Mouse (Mus musculus) MEL (cell line): ENCODE data around the gene Btbd11. TPM values are rescaled to one million over a fixed set of nuclear protein-coding genes. Genes with fewer than 3 reads are reported as not detected.

Source experiments
- DNase-seq: peaks from one replicate; pipeline ENCODE4 v3.0.0; 2011; ENCODE audit warnings: low read depth, low spot score
- H3K27ac ChIP-seq: 2 replicates; pipeline ENCODE4 v1.5.1; 2012; ENCODE audit warnings: low read depth, mild to moderate bottlenecking, control low read depth, low read length, moderate library complexity; ENCODE audit not compliant: control insufficient read depth
- H3K27me3 ChIP-seq, 2 experiments: fragments of 150-350 bp in 1 of 2; sonication (generic) in 1 of 2; 2 replicates each; pipeline ENCODE4 v1.6.1; 2012; ENCODE audit warnings: low read length in 2 of 2, mild to moderate bottlenecking in 2 of 2, improper control_type of control experiment in 1 of 2, moderate library complexity in 1 of 2; ENCODE audit not compliant: insufficient read depth in 2 of 2, control insufficient read depth in 1 of 2
- H3K36me3 ChIP-seq, 2 experiments: 2 replicates each; pipeline ENCODE4 v1.6.1; 2012 to 2014; ENCODE audit warnings: low read length in 2 of 2, improper control_type of control experiment in 1 of 2, inconsistent platforms in 1 of 2, mild to moderate bottlenecking in 1 of 2; ENCODE audit not compliant: insufficient read depth in 2 of 2, control insufficient read depth in 1 of 2
- H3K4me1 ChIP-seq, 2 experiments: fragments of 150-350 bp in 1 of 2; sonication (generic) in 1 of 2; 2 replicates each; pipeline ENCODE4 v1.6.1; 2012; ENCODE audit warnings: low read length in 2 of 2, improper control_type of control experiment in 1 of 2, mild to moderate bottlenecking in 1 of 2; ENCODE audit not compliant: insufficient read depth in 2 of 2, control insufficient read depth in 1 of 2
- H3K4me3 ChIP-seq, 2 experiments: fragments of 150-350 bp in 1 of 2; sonication (generic) in 1 of 2; 2 replicates each; pipeline ENCODE4 v1.5.1; 2012; ENCODE audit warnings: low read depth in 2 of 2, low read length in 2 of 2, mild to moderate bottlenecking in 2 of 2, moderate library complexity in 2 of 2, control low read depth in 1 of 2, improper control_type of control experiment in 1 of 2; ENCODE audit not compliant: control insufficient read depth in 1 of 2, insufficient read depth in 1 of 2
- H3K79me2 ChIP-seq: 2 replicates; pipeline ENCODE4 v1.6.1; 2012; ENCODE audit warnings: mild to moderate bottlenecking, low read length, moderate library complexity; ENCODE audit not compliant: control insufficient read depth, poor library complexity, insufficient read depth
- H3K9ac ChIP-seq: 2 replicates; pipeline ENCODE4 v1.6.1; 2012; ENCODE audit warnings: low read depth, mild to moderate bottlenecking, control low read depth, low read length, moderate library complexity; ENCODE audit not compliant: control insufficient read depth, poor library complexity, severe bottlenecking
- H3K9me3 ChIP-seq: fragments of 150-350 bp; sonication (generic); replicated peaks from 2 replicates; pipeline ENCODE4 v1.6.1; 2012; ENCODE audit warnings: mild to moderate bottlenecking, low read length, improper control_type of control experiment, moderate library complexity; ENCODE audit not compliant: insufficient read depth
- BHLHE40 ChIP-seq: IDR thresholded peaks from 2 replicates; pipeline ENCODE4 v1.6.1; 2012; ENCODE audit warnings: low read depth, mild to moderate bottlenecking, inconsistent platforms, low read length, improper control_type of control experiment, borderline replicate concordance
- CHD1 ChIP-seq: IDR thresholded peaks from 2 replicates; pipeline ENCODE4 v1.6.1; 2012; ENCODE audit warnings: low read depth, mild to moderate bottlenecking, inconsistent platforms, low read length, improper control_type of control experiment
- CHD2 ChIP-seq: IDR thresholded peaks from 2 replicates; pipeline ENCODE4 v1.6.1; 2011; ENCODE audit warnings: low read length, improper control_type of control experiment
- CTCF ChIP-seq, 3 experiments: IDR thresholded peaks in 2 of 3; conservative IDR thresholded peaks in 1 of 3; 2 replicates each; pipeline ENCODE4 v1.5.1; 2011 to 2012; ENCODE audit warnings: low read length in 3 of 3, low read depth in 2 of 3, mild to moderate bottlenecking in 2 of 3, improper control_type of control experiment in 1 of 3, inconsistent platforms in 1 of 3, mixed read lengths in 1 of 3, moderate library complexity in 1 of 3; ENCODE audit not compliant: control insufficient read depth in 1 of 3, insufficient read depth in 1 of 3, poor library complexity in 1 of 3, severe bottlenecking in 1 of 3
- E2F4 ChIP-seq: IDR thresholded peaks from 2 replicates; pipeline ENCODE4 v1.6.1; 2011; ENCODE audit warnings: low read depth, low read length, improper control_type of control experiment, borderline replicate concordance
- ELF1 ChIP-seq: IDR thresholded peaks from 2 replicates; pipeline ENCODE4 v1.6.1; 2014; ENCODE audit warnings: low read depth, mild to moderate bottlenecking, inconsistent platforms, low read length, improper control_type of control experiment, moderate library complexity
- EP300 ChIP-seq, 2 experiments: IDR thresholded peaks; 2 replicates each; pipeline ENCODE4 v1.6.1; 2011; ENCODE audit warnings: improper control_type of control experiment in 2 of 2, low read length in 2 of 2, low read depth in 1 of 2, mild to moderate bottlenecking in 1 of 2
- ETS1 ChIP-seq: IDR thresholded peaks from 2 replicates; pipeline ENCODE4 v1.6.1; 2012; ENCODE audit warnings: low read depth, mild to moderate bottlenecking, inconsistent platforms, low read length, improper control_type of control experiment, moderate library complexity
- GATA1 ChIP-seq: IDR thresholded peaks from 2 replicates; pipeline ENCODE4 v1.6.1; 2011; ENCODE audit warnings: low read depth, low read length, improper control_type of control experiment
- HCFC1 ChIP-seq: IDR thresholded peaks from 2 replicates; pipeline ENCODE4 v1.6.1; 2012; ENCODE audit warnings: low read depth, mild to moderate bottlenecking, inconsistent platforms, low read length, improper control_type of control experiment, moderate library complexity
- KAT2A ChIP-seq: conservative IDR thresholded peaks from 2 replicates; pipeline ENCODE4 v1.6.1; 2012; ENCODE audit warnings: low read depth, low read length, improper control_type of control experiment, inconsistent platforms
- MAX ChIP-seq: IDR thresholded peaks from 2 replicates; pipeline ENCODE4 v1.6.1; 2011; ENCODE audit warnings: low read length, improper control_type of control experiment
- MAZ ChIP-seq: IDR thresholded peaks from 2 replicates; pipeline ENCODE4 v1.6.1; 2012; ENCODE audit warnings: low read depth, mild to moderate bottlenecking, inconsistent platforms, low read length, improper control_type of control experiment
- POLR2A ChIP-seq, 2 experiments: IDR thresholded peaks; 2 replicates each; pipeline ENCODE4 v1.6.1; 2011 to 2012; ENCODE audit warnings: low read length in 2 of 2, mild to moderate bottlenecking in 2 of 2, control low read depth in 1 of 2, improper control_type of control experiment in 1 of 2, low read depth in 1 of 2, moderate library complexity in 1 of 2; ENCODE audit not compliant: control insufficient read depth in 1 of 2, insufficient read depth in 1 of 2, poor library complexity in 1 of 2
- POLR2AphosphoS5 ChIP-seq: IDR thresholded peaks from 2 replicates; pipeline ENCODE4 v1.6.1; 2012; ENCODE audit warnings: low read depth, borderline replicate concordance, mild to moderate bottlenecking, inconsistent platforms, low read length, moderate library complexity, mixed read lengths
- SIN3A ChIP-seq: IDR thresholded peaks from 2 replicates; pipeline ENCODE4 v1.6.1; 2012; ENCODE audit warnings: low read length, improper control_type of control experiment, inconsistent platforms
- TAL1 ChIP-seq: IDR thresholded peaks from 2 replicates; pipeline ENCODE4 v1.6.1; 2012; ENCODE audit warnings: mild to moderate bottlenecking, inconsistent platforms, low read length, moderate library complexity, mixed read lengths
- TCF12 ChIP-seq: IDR thresholded peaks from 2 replicates; pipeline ENCODE4 v1.6.1; 2014; ENCODE audit warnings: low read depth, mild to moderate bottlenecking, inconsistent platforms, low read length, improper control_type of control experiment, moderate library complexity
- USF1 ChIP-seq: IDR thresholded peaks from 2 replicates; pipeline ENCODE4 v1.6.1; 2014; ENCODE audit warnings: low read depth, mild to moderate bottlenecking, inconsistent platforms, low read length, improper control_type of control experiment, moderate library complexity
- USF2 ChIP-seq, 2 experiments: IDR thresholded peaks; 2 replicates each; pipeline ENCODE4 v1.6.1; 2011 to 2012; ENCODE audit warnings: improper control_type of control experiment in 2 of 2, low read length in 2 of 2, borderline replicate concordance in 1 of 2, inconsistent platforms in 1 of 2, low read depth in 1 of 2, mild to moderate bottlenecking in 1 of 2; ENCODE audit not compliant: insufficient read depth in 1 of 2
- ZC3H11A ChIP-seq: IDR thresholded peaks from 2 replicates; pipeline ENCODE4 v1.6.1; 2012; ENCODE audit warnings: low read depth, mild to moderate bottlenecking, inconsistent platforms, low read length, improper control_type of control experiment
- ZKSCAN1 ChIP-seq: IDR thresholded peaks from 2 replicates; pipeline ENCODE4 v1.6.1; 2012; ENCODE audit warnings: low read depth, mild to moderate bottlenecking, inconsistent platforms, low read length, improper control_type of control experiment, moderate library complexity
- ZMIZ1 ChIP-seq: IDR thresholded peaks from 2 replicates; pipeline ENCODE4 v1.6.1; 2012; ENCODE audit warnings: low read depth, mild to moderate bottlenecking, inconsistent platforms, low read length, improper control_type of control experiment, moderate library complexity
- polyA plus RNA-seq, 2 experiments: library from polyadenylated mRNA; stranded (reverse) in 1 of 2; unstranded in 1 of 2; fragments of >175 nt in 1 of 2; fragments of >200 nt in 1 of 2; gene quantifications; 2 replicates each; pipeline versions ENCODE4 v1.2.1 to v1.2.4; 2012; ENCODE audit warnings: low replicate concordance in 2 of 2, low read depth in 1 of 2; ENCODE audit not compliant: insufficient read length in 2 of 2, insufficient read depth in 1 of 2, missing spikeins in 1 of 2
- total RNA-seq: library from RNA; depleted of rRNA; stranded (reverse); fragments of 300-350 nt; gene quantifications from 2 replicates; pipeline ENCODE4 v1.2.3, GENCODE M21; 2012

The Btbd11 gene
- total and polyA plus RNA-seq, 3 experiments: not detected

- Histone ChIP-seq H3K9ac (no peak overlapping the region), H3K27ac (no peak overlapping the region), H3K79me2 (no peaks in the 10 kb centered on the region), H3K4me3 (no peak overlapping the region), H3K4me1 (no peaks in the 10 kb centered on the region), H3K36me3 (no peaks in the 10 kb centered on the region), H3K9me3 (no peaks in the 10 kb centered on the region), H3K27me3 (no peaks in the 10 kb centered on the region)
- DNase-seq: no peak
- TF ChIP-seq GATA1 (no peak), SIN3A (no peak), USF2 (IDR thresholded peaks at IDR 0.05; ENCODE audit: borderline replicate concordance in 1 of 2, insufficient read depth in 1 of 2, low read depth in 1 of 2, low read length in 2 of 2) (no peak), HCFC1 (no peak), ETS1 (no peak)
Observed at GRCm38 (mm10) chr10:85460736-85461135, 74.1 kb downstream of the Btbd11 start.

- Histone ChIP-seq H3K9me3 (no peaks in the 10 kb centered on the region), H3K36me3 (no peaks in the 10 kb centered on the region), H3K27me3 (no peaks in the 10 kb centered on the region), H3K9ac (no peak overlapping the region), H3K27ac (no peak overlapping the region), H3K4me1 (no peaks in the 10 kb centered on the region), H3K79me2 (no peaks in the 10 kb centered on the region), H3K4me3 (no peak overlapping the region)
- TF ChIP-seq EP300 (IDR thresholded peaks at IDR 0.05; ENCODE audit: low read depth in 1 of 2, low read length in 2 of 2): no peak
- no peak for TF ChIP-seq TAL1
- no peak for TF ChIP-seq ZC3H11A
- no peak for TF ChIP-seq TCF12
- no peak for TF ChIP-seq CHD1
- no peak for TF ChIP-seq POLR2AphosphoS5
- TF ChIP-seq CTCF (IDR thresholded peaks at IDR 0.05 in 2 of 3, conservative IDR thresholded peaks at IDR 0.05 in 1 of 3; ENCODE audit: control insufficient read depth in 1 of 3, insufficient read depth in 1 of 3, low read depth in 2 of 3, low read length in 3 of 3, poor library complexity in 1 of 3, severe bottlenecking in 1 of 3): no peak
- TF ChIP-seq KAT2A: no peak
- no peak for TF ChIP-seq ELF1
- TF ChIP-seq ZMIZ1: no peak
- TF ChIP-seq BHLHE40: no peak
- no peak for TF ChIP-seq ZKSCAN1
- TF ChIP-seq E2F4: no peak
- TF ChIP-seq CHD2: no peak
- no peak for TF ChIP-seq USF1
- no peak for TF ChIP-seq POLR2A (IDR thresholded peaks at IDR 0.05; ENCODE audit: control insufficient read depth in 1 of 2, insufficient read depth in 1 of 2, low read depth in 1 of 2, low read length in 2 of 2, poor library complexity in 1 of 2)
- no peak for TF ChIP-seq MAX
- no peak for TF ChIP-seq MAZ
- no peak for DNase-seq
Observed at GRCm38 (mm10) chr10:85464152-85464551, 77.5 kb downstream of the Btbd11 start.
